ENCODE assay signal across 8 mouse cellular contexts in genomic region chr7:130520049-130520425, GRCm38 (mm10). TPM values are rescaled to one million over a fixed set of nuclear protein-coding genes. Genes with fewer than 3 reads are reported as not detected.
DNase-seq lines count a peak whose midpoint lies in the region; ATAC-seq and TF ChIP-seq lines count a peak whose summit lies in the region.

TSS of gene Ate1 (minus strand) at chr7:130520369.

- no peak for TF ChIP-seq POLR2A in testis, adult 2 months (IDR thresholded peaks at IDR 0.05; ENCODE audit: control insufficient read depth, low read depth, low read length)

- no peak for ATAC-seq in embryonic facial prominence, embryonic 15.5 days (ENCODE audit: insufficient number of reproducible peaks, low FRiP score, low TSS enrichment, low read depth)
- ATAC-seq in heart, postnatal 0 days (ENCODE audit: insufficient read depth, low read depth), result no peak
- no peak for ATAC-seq in neural tube, embryonic 13.5 days (ENCODE audit: low read depth)

- no peaks in the 10 kb centered on the region for H3K9me3 ChIP-seq in embryonic facial prominence, embryonic 15.5 days (replicated peaks)
- H3K9me3 ChIP-seq in heart, postnatal 0 days (replicated peaks; ENCODE audit: control insufficient read depth, low read length), result no peaks in the 10 kb centered on the region
- no peaks in the 10 kb centered on the region for H3K9me3 ChIP-seq in neural tube, embryonic 13.5 days

- intact Hi-C loops in left cerebral cortex, postnatal 36 days (cut with DNase I), result no loop called here

- H3K4me1 ChIP-seq in testis, adult 2 months (ENCODE audit: control insufficient read depth, insufficient read depth, low read length), result peaks cover 6% of the 10 kb centered on the region
- peaks cover 18% of the 10 kb centered on the region for H3K4me1 ChIP-seq in embryonic facial prominence, embryonic 15.5 days
- H3K4me1 ChIP-seq in heart, postnatal 0 days (ENCODE audit: control insufficient read depth, insufficient read depth), result peaks cover 12% of the 10 kb centered on the region
- H3K4me1 ChIP-seq in neural tube, embryonic 13.5 days (replicated peaks), result peaks cover 28% of the 10 kb centered on the region

- WGBS in embryonic facial prominence, embryonic 15.5 days, result 13% methylated on average over 20 of the region's 20 CpGs
- WGBS in heart, postnatal 0 days, result 18% methylated on average over 20 of the region's 20 CpGs
- 21% methylated on average over 20 of the region's 20 CpGs for WGBS in neural tube, embryonic 13.5 days

- DNase-seq in testis, postnatal 14 days (ENCODE audit: low spot score), result no peak
- no peak for DNase-seq in heart, postnatal 0 days (ENCODE audit: low spot score)
- DNase-seq in left cerebral cortex, postnatal 36 days (ENCODE audit: low spot score in 2 of 2), result no peak
- DNase-seq in ovary, postnatal 10 days (ENCODE audit: low spot score), result no peak
- DNase-seq in thymus, postnatal 14 days, result no peak

- peak within 1 kb of the TSS; percentile 79 for H3K4me2 ChIP-seq in embryonic facial prominence, embryonic 15.5 days (replicated peaks)
- H3K4me2 ChIP-seq in heart, postnatal 0 days (ENCODE audit: low read depth, low read length), result peak within 1 kb of the TSS; percentile 69
- H3K4me2 ChIP-seq in neural tube, embryonic 13.5 days, result peak within 1 kb of the TSS; percentile 84

- no peak for TF ChIP-seq EP300 in heart, postnatal 0 days (IDR thresholded peaks at IDR 0.05; ENCODE audit: low read depth)

- TF ChIP-seq CTCF in testis, adult 2 months (IDR thresholded peaks at IDR 0.05; ENCODE audit: control insufficient read depth, insufficient read depth, insufficient replicate concordance, low read depth, low read length), result 0 out of 2 replicates have a peak, but pooled peaks have one; percentile 16
- TF ChIP-seq CTCF in heart, postnatal 0 days (IDR thresholded peaks at IDR 0.05; ENCODE audit: low read depth), result no peak

- H3K36me3 ChIP-seq in testis, adult 2 months (ENCODE audit: control insufficient read depth, insufficient read depth, low read length), result no peaks in the 10 kb centered on the region
- no peaks in the 10 kb centered on the region for H3K36me3 ChIP-seq in embryonic facial prominence, embryonic 15.5 days
- H3K36me3 ChIP-seq in heart, postnatal 0 days (replicated peaks; ENCODE audit: control insufficient read depth, insufficient read depth, low read length), result 0 out of 2 replicates have a peak, but pooled peaks cover 4% of the 10 kb centered on the region
- 0 out of 2 replicates have a peak, but pooled peaks cover 2% of the 10 kb centered on the region for H3K36me3 ChIP-seq in neural tube, embryonic 13.5 days

- peak within 1 kb of the TSS; percentile 94 for H3K9ac ChIP-seq in embryonic facial prominence, embryonic 15.5 days
- peak within 1 kb of the TSS; percentile 94 for H3K9ac ChIP-seq in heart, postnatal 0 days (replicated peaks; ENCODE audit: low read depth, low read length)
- peak within 1 kb of the TSS; percentile 91 for H3K9ac ChIP-seq in neural tube, embryonic 13.5 days

- no peaks in the 10 kb centered on the region for H3K27me3 ChIP-seq in testis, adult 2 months (ENCODE audit: control insufficient read depth, insufficient read depth, low read length)
- H3K27me3 ChIP-seq in embryonic facial prominence, embryonic 15.5 days, result no peaks in the 10 kb centered on the region
- H3K27me3 ChIP-seq in heart, postnatal 0 days (ENCODE audit: control insufficient read depth, insufficient read depth, low read length), result no peaks in the 10 kb centered on the region
- H3K27me3 ChIP-seq in neural tube, embryonic 13.5 days, result no peaks in the 10 kb centered on the region

- H3K27ac ChIP-seq in testis, adult 2 months (ENCODE audit: control insufficient read depth, insufficient read depth, low read depth, low read length), result peak within 1 kb of the TSS; percentile 98
- H3K27ac ChIP-seq in embryonic facial prominence, embryonic 15.5 days (replicated peaks), result peak within 1 kb of the TSS; percentile 98
- peak within 1 kb of the TSS; percentile 97 for H3K27ac ChIP-seq in heart, postnatal 0 days (ENCODE audit: low read depth)
- peak within 1 kb of the TSS; percentile 95 for H3K27ac ChIP-seq in neural tube, embryonic 13.5 days (replicated peaks)

- peak within 1 kb of the TSS; percentile 93 for H3K4me3 ChIP-seq in testis, adult 2 months (ENCODE audit: control insufficient read depth, low read depth, low read length)
- H3K4me3 ChIP-seq in embryonic facial prominence, embryonic 15.5 days (replicated peaks), result peak within 1 kb of the TSS; percentile 94
- H3K4me3 ChIP-seq in heart, postnatal 0 days (ENCODE audit: low read depth, low read length), result peak within 1 kb of the TSS; percentile 71
- H3K4me3 ChIP-seq in neural tube, embryonic 13.5 days, result peak within 1 kb of the TSS; percentile 84

RNA-seq across cellular contexts. Expression of gene Ate1, which starts in this region (rescaled TPM):
- 18.3 and 19.4 TPM in 2 replicates for polyA plus RNA-seq in testis, adult 2 months (2012; rRNA removed)
- polyA plus RNA-seq in embryonic facial prominence, embryonic 15.5 days (2015; fragmentation: Nextera tagmentation; extraction: Ambion mirVana), result 57.4 and 59.7 TPM in 2 replicates
- 31.0 and 32.4 TPM in 2 replicates for total RNA-seq in heart, postnatal 0 days (2014; rRNA removed; ENCODE audit: low replicate concordance)
- polyA plus RNA-seq in heart, postnatal 0 days (2015; fragmentation: Nextera tagmentation; extraction: Ambion mirVana), result 65.1 and 66.3 TPM in 2 replicates
- total RNA-seq in left cerebral cortex, postnatal 36 days (2021), result 10 to 100 TPM; 57.7 to 65.1 TPM
- 90.9 and 99.1 TPM in 2 replicates for polyA plus RNA-seq in neural tube, embryonic 13.5 days (2015; fragmentation: Nextera tagmentation; extraction: Ambion mirVana)
